Mouse (Mus musculus) midbrain, embryonic 14.5 days (tissue): ENCODE data around the gene Rarb. TPM values are rescaled to one million over a fixed set of nuclear protein-coding genes. Genes with fewer than 3 reads are reported as not detected.
A peak's percentile ranks its signal among the peaks of the same experiment; 100 is the strongest.

ENCODE experiments used
- ATAC-seq: fragments of 200-750 bp; cut with Nextera tagmentation; 2 replicates; pipeline ENCODE4 v1.8.0; 2017; ENCODE audit warnings: moderate number of reproducible peaks, moderate library complexity; ENCODE audit not compliant: low FRiP score, low TSS enrichment
- DNase-seq: peaks from one replicate; pipeline ENCODE4 v3.0.0-alpha.2; 2015
- H3K27ac ChIP-seq: fragments of 300-500 bp; sonication (generic); replicated peaks from 2 replicates; pipeline ENCODE4 v1.5.1; 2014; ENCODE audit warnings: mild to moderate bottlenecking, low read depth, low read length, moderate library complexity
- H3K27me3 ChIP-seq: fragments of 300-500 bp; sonication (generic); 2 replicates; pipeline ENCODE4 v1.6.1; 2014; ENCODE audit warnings: low read length, control low read depth, mixed read lengths; ENCODE audit not compliant: control insufficient read depth, insufficient read depth
- H3K36me3 ChIP-seq: fragments of 300-500 bp; sonication (generic); 2 replicates; pipeline ENCODE4 v1.6.1; 2014; ENCODE audit warnings: low read length, control low read depth; ENCODE audit not compliant: control insufficient read depth, insufficient read depth
- H3K4me1 ChIP-seq: fragments of 300-500 bp; sonication (generic); 2 replicates; pipeline ENCODE4 v1.6.1; 2014; ENCODE audit warnings: mild to moderate bottlenecking, antibody characterized with exemption, low read length, control low read depth; ENCODE audit not compliant: control insufficient read depth, insufficient read depth
- H3K4me2 ChIP-seq: fragments of 300-500 bp; sonication (generic); 2 replicates; pipeline ENCODE4 v1.6.1; 2014; ENCODE audit warnings: mild to moderate bottlenecking, low read length, moderate library complexity
- H3K4me3 ChIP-seq: fragments of 300-500 bp; sonication (generic); replicated peaks from 2 replicates; pipeline ENCODE4 v1.5.1; 2014; ENCODE audit warnings: low read depth, low read length
- H3K9ac ChIP-seq: fragments of 300-500 bp; sonication (generic); replicated peaks from 2 replicates; pipeline ENCODE4 v1.6.1; 2014; ENCODE audit warnings: mild to moderate bottlenecking, low read length, moderate library complexity
- H3K9me3 ChIP-seq: fragments of 300-500 bp; sonication (generic); 2 replicates; pipeline ENCODE4 v1.6.1; 2016; ENCODE audit warnings: low read length, control low read depth, mixed read lengths; ENCODE audit not compliant: control insufficient read depth
- WGBS: fragments of 180-500 bp; shearing (Covaris S2); extraction: QIAGEN DNeasy Blood & Tissue Kit; methylation state at CpG from one replicate; pipeline ENCODE4 v1.1.7; 2014; 5-methylcytosine and 5-hydroxymethylcytosine counted together
- polyA plus RNA-seq: library from polyadenylated mRNA; unstranded; fragments of >200 nt; fragmentation: Nextera tagmentation; extraction: Ambion mirVana; gene quantifications from 2 replicates; pipeline ENCODE4 v1.2.1, GENCODE M21; 2014

The Rarb gene
- polyA plus RNA-seq, 1 experiment from 2014 or later: 8.4 TPM

DNA sequence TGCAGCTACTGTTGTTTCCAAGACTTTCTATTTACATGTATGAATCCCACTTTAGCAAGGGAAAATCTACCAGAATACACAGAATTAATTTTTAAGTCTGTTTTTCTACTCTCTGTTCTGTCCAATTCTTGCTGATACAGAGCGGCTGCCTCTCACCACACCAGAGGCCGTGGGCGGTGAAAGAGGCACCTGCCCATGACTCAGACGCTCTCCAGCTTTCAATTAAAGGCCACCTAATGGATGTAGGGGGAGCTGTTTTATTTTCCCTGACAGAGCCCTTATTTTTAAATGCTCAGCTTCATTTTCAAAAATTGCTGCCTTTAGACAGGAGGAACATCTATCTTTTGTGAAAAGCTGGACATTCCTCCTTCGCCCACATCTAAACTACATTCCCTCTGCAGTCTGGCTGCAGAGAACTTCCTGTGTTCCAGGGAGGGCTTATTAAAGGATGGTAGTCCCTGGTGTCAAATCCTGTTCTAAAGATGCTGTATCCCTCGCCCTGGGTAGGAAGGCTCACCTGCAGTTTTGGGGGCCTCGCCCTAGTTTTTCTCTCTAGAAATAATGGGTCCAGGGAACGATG, 299.3 kb downstream of the Rarb start:
- DNase-seq (no peak), ATAC-seq (no peak)
- peaks cover 10% of the 10 kb centered on the region; the same call in 1 of the 2 replicates for H3K4me1 ChIP-seq
- no peaks in the 10 kb centered on the region for H3K36me3 ChIP-seq
- no peaks in the 10 kb centered on the region for H3K27me3 ChIP-seq
- H3K4me2 ChIP-seq: no peak overlapping the region
- no peak overlapping the region for H3K9ac ChIP-seq
- no peak overlapping the region for H3K4me3 ChIP-seq
- H3K9me3 ChIP-seq: no peaks in the 10 kb centered on the region
- 87% methylated on average over 8 of the region's 8 CpGs for WGBS
- no peak overlapping the region for H3K27ac ChIP-seq

DNA sequence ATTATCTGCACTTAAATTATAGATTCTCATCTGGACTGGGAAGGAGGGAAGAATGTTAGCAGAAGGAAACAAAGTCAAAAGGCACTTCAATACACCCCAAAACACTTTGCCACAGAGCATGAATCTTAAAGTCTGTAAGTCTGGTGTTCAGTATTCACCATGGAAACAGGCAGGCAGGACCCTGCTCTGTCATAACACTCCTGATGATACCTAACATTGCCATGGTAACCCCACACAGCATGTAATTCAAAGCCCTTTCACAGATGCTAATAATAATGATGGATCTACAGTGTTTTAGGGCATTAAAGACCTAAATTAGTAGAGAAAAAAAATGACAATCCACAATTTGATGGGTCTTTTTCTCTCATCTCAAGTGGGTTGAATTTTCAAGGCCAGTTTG, 301.0 kb downstream of the Rarb start:
- Histone ChIP-seq H3K4me2 (no peak overlapping the region), H3K9me3 (no peaks in the 10 kb centered on the region), H3K36me3 (no peaks in the 10 kb centered on the region), H3K9ac (no peak overlapping the region), H3K27ac (no peak overlapping the region; the same call in 1 of the 2 replicates), H3K27me3 (no peaks in the 10 kb centered on the region), H3K4me1 (peaks cover 10% of the 10 kb centered on the region; the same call in 1 of the 2 replicates), H3K4me3 (no peak overlapping the region)
- ATAC-seq (peak; percentile 15; the same call in 1 of the 2 replicates), DNase-seq (peak; percentile 52)

DNA sequence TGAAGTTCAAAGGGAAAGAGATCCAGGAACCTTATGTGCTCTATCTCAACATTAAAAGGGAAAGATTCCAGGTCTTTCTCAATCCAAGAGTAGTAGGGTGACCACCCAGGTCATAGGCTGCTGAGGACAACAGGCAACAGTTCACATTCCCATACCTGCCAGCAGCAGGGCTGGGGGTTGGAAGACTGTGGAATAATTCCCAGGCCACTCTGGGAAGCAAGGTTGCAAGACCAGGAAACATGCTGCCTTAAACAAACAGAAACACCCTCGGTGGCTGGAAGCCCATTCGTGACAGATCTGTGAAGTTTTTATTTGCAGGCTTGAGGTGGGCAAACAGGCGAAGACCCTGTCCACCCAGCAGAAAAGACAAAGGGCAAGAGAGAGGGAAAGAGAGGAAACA, 303.2 kb downstream of the Rarb start:
- no peak for ATAC-seq
- Histone ChIP-seq H3K4me1 (peaks cover 10% of the 10 kb centered on the region; the same call in 1 of the 2 replicates), H3K9ac (no peak overlapping the region), H3K27me3 (no peaks in the 10 kb centered on the region), H3K27ac (no peak overlapping the region), H3K4me2 (no peak overlapping the region), H3K9me3 (no peaks in the 10 kb centered on the region), H3K36me3 (no peaks in the 10 kb centered on the region), H3K4me3 (no peak overlapping the region)
- 82% methylated on average over 3 of the region's 3 CpGs for WGBS
- no peak for DNase-seq

DNA sequence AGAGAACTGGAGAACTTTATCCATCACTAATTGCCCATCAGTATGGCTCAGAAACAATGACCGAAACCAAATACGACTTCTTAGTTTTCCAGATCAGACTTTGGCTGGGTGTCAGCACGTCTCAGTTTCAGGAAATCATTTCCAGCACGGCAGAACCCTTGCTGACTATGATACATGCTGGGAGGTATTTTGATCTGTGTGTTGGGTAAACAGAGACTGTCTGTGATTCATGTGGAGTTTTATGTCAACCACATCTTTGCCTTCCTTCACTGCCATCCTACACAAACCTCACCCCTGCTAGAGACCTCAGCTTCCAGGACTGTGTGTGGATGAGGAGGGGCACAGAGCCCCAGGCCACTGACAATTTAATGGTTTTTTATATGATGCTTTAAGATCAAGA, 308.4 kb downstream of the Rarb start:
- H3K4me1 ChIP-seq: no peaks in the 10 kb centered on the region
- 87% methylated on average over 4 of the region's 4 CpGs for WGBS
- no peak overlapping the region for H3K27ac ChIP-seq
- H3K27me3 ChIP-seq: no peaks in the 10 kb centered on the region
- H3K9me3 ChIP-seq: no peaks in the 10 kb centered on the region
- H3K4me2 ChIP-seq: no peak overlapping the region
- H3K4me3 ChIP-seq: no peak overlapping the region
- no peak for ATAC-seq
- no peak overlapping the region for H3K9ac ChIP-seq
- H3K36me3 ChIP-seq: no peaks in the 10 kb centered on the region
- DNase-seq: no peak

DNA sequence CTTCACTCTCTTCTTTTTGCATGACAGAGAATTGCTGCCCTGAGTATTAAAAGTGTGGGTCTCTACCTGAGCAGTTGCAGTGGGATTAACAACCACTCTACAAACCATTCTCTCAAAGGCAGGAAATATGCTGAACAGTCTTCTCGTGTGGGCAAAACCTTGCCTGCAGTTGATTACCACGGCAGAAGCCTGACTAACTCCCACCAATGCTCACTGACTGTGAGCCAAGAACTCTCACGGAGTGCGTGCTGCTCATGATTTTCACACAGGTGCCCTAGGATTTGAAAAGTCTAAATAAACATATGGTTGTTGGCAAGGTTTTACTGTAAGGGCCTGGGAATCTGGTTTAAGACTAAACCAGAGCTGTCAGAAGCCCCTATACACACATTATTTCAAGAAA, 309.1 kb downstream of the Rarb start:
- H3K36me3 ChIP-seq: no peaks in the 10 kb centered on the region
- H3K9ac ChIP-seq: no peak overlapping the region
- no peak overlapping the region for H3K27ac ChIP-seq
- no peak overlapping the region for H3K4me2 ChIP-seq
- no peak overlapping the region for H3K4me3 ChIP-seq
- H3K27me3 ChIP-seq: no peaks in the 10 kb centered on the region
- 87% methylated on average over 4 of the region's 4 CpGs for WGBS
- H3K9me3 ChIP-seq: no peaks in the 10 kb centered on the region
- no peak for ATAC-seq
- no peak for DNase-seq
- no peaks in the 10 kb centered on the region for H3K4me1 ChIP-seq

DNA sequence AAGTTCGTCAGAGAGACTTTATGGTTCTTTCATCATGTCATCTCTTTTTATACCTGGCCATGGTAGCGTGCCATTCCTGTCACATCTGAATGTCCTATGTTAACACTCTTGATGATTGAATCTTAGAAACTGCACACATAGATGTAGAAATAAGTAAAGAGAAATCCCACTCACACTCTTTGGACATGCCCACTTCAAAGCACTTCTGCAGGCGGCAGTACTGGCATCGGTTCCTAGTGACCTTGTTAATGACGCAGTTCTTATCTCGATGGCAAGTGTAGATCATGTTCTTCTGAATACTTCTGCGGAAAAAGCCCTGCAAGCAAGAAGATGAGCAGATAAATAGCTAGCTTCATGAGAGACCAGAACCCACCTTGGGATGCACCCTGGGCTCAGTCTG, 310.2 kb downstream of the Rarb start:
- Histone ChIP-seq H3K27ac (no peak overlapping the region), H3K9me3 (no peaks in the 10 kb centered on the region), H3K9ac (no peak overlapping the region), H3K4me3 (no peak overlapping the region), H3K36me3 (no peaks in the 10 kb centered on the region), H3K4me1 (no peaks in the 10 kb centered on the region), H3K27me3 (no peaks in the 10 kb centered on the region), H3K4me2 (no peak overlapping the region)
- WGBS: 96% methylated on average over 7 of the region's 7 CpGs
- ATAC-seq: no peak
- no peak for DNase-seq

DNA sequence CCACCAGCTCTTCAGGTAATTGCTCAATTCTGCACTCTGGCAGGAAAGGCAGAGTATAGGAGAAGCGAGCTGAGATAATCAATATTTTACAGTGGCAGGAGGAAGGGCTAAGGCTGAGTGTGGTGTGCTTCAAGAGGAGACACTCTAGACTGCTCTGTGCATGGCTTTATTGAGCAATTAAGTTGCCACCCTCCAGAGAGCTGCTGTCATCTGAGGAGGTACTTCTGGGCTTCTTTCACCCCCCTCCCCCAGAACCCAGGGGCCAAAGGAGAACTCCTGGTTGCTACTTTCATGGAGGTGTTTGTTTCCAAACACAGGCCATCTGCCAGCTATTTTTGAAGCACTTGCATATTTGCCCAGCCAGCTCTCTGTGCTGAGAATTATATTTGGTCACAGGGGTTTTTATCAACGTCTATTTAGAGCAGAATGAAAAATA, 321.7 kb downstream of the Rarb start:
- 64% methylated on average over 2 of the region's 2 CpGs for WGBS
- Histone ChIP-seq H3K4me1 (no peaks in the 10 kb centered on the region), H3K4me2 (no peak overlapping the region), H3K4me3 (no peak overlapping the region), H3K27ac (no peak overlapping the region), H3K27me3 (no peaks in the 10 kb centered on the region), H3K9me3 (no peaks in the 10 kb centered on the region), H3K36me3 (no peaks in the 10 kb centered on the region), H3K9ac (no peak overlapping the region)
- DNase-seq: no peak
- ATAC-seq: no peak

DNA sequence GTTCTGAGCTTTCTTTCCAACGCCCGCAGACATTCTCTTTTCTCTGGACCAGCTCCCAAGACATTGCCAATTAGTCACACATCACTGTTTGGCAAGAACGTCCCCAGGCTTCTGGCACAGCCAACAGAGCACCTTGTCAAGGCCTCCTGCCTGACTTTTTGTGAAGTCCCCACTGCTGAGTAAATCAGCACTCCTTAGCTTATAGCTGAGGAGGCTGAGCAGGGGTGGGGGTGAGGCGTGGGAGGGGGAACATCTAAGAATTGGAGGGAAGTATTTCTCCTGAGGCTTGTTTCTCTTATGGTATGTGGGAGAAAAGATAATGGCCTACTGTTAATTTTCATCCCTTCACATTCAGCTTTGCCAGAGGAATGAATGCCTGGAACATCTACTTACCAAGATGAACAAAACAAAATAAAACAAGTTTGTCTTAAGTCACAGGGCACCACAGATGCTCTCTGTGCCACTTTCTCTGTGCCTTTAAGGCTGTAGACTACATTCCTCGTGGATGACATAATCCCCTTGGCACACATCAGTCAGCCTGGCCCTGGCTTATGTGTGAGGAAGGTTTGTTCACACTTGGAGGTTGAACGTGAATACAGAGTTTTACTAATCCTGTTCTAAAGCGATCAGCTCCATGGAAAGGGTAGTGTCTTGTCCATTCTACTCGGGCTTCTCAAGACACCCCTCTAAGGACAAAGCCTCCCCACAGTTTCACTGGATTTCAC, 335.1 kb downstream of the Rarb start:
- no peaks in the 10 kb centered on the region for H3K27me3 ChIP-seq
- H3K36me3 ChIP-seq: no peaks in the 10 kb centered on the region
- no peak for ATAC-seq
- DNase-seq: peak; percentile 31
- no peaks in the 10 kb centered on the region for H3K9me3 ChIP-seq
- H3K4me1 ChIP-seq: 0 out of 2 replicates have a peak, but pooled peaks cover 3% of the 10 kb centered on the region
- H3K27ac ChIP-seq: no peak overlapping the region
- H3K4me3 ChIP-seq: no peak overlapping the region
- H3K9ac ChIP-seq: no peak overlapping the region
- H3K4me2 ChIP-seq: no peak overlapping the region
- 41% methylated on average over 8 of the region's 8 CpGs for WGBS

DNA sequence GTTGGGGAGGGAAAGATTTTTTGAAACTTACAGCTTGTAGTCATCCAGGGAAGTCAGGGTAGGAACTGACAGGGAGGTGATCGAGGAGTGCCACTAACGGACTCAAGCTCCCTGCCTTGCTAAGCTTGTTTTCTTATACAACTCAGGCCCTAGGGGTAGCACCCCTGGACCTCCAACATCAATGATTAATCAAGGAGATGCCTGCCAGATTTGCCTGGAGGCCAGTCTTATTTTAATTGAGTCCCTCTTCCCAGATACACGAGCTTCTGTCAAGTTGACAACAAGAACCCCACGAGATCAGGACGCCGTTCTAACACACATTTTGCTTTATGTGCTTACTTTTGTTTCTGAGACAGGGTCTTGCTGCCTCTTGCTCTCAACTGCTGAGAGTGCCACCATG, 338.3 kb downstream of the Rarb start:
- H3K27ac ChIP-seq: no peak overlapping the region
- H3K4me3 ChIP-seq: no peak overlapping the region
- H3K27me3 ChIP-seq: no peaks in the 10 kb centered on the region
- H3K4me2 ChIP-seq: no peak overlapping the region
- DNase-seq (no peak), ATAC-seq (no peak)
- H3K4me1 ChIP-seq: 0 out of 2 replicates have a peak, but pooled peaks cover 3% of the 10 kb centered on the region
- no peaks in the 10 kb centered on the region for H3K9me3 ChIP-seq
- 62% methylated on average over 6 of the region's 6 CpGs for WGBS
- H3K9ac ChIP-seq: no peak overlapping the region
- H3K36me3 ChIP-seq: no peaks in the 10 kb centered on the region
